Mouse (Mus musculus) adrenal gland, adult 2 months (tissue): ENCODE data around the gene Drosha. TPM values are rescaled to one million over a fixed set of nuclear protein-coding genes. Genes with fewer than 3 reads are reported as not detected.
"Not testable (repeated sequence)": the region's sequence is repeated elsewhere in the genome, so short reads cannot be mapped to it uniquely, and the experiment has no call there.

Experiments used
- DNase-seq: peaks from one replicate; pipeline ENCODE4 v3.0.0; 2021
- microRNA-seq, 2 experiments: library from miRNA; unstranded; fragments of <30 nt; microRNA quantifications; one replicate each; pipeline ENCODE4 v1.2.0; 2021
- polyA plus RNA-seq: library from polyadenylated mRNA; depleted of rRNA; stranded (reverse); fragments of >200 nt; gene quantifications from 2 replicates; pipeline ENCODE4 v1.2.3, GENCODE M21; 2012; rRNA removed
- total RNA-seq, 2 experiments: library from RNA; stranded (reverse); gene quantifications; 2 replicates each; pipeline ENCODE4 v1.2.3; 2021

Gene Drosha
- total and polyA plus RNA-seq, 3 experiments: 14.0 to 39.5 (median 34.3) TPM

DNA sequence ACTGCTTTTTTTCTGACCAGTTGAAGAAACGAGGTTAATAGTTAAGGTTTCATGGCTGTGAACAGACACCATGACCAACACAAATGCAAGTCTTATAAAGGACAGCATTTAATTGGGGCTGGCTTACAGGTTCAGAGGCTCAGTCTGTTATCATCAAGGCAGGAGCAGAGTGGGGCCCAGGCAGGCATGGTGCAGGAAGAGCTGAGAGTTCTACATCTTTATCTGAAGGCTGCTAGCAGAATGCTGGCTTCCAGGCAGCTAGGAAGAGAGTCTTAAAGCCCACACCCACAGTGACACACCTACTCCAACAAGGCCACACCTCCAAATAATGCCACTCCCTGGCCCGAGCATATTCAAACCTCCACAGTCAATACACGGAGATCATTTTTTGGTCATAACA lies 112.7 kb downstream of the Drosha start:
- not testable (repeated sequence) for DNase-seq

DNA sequence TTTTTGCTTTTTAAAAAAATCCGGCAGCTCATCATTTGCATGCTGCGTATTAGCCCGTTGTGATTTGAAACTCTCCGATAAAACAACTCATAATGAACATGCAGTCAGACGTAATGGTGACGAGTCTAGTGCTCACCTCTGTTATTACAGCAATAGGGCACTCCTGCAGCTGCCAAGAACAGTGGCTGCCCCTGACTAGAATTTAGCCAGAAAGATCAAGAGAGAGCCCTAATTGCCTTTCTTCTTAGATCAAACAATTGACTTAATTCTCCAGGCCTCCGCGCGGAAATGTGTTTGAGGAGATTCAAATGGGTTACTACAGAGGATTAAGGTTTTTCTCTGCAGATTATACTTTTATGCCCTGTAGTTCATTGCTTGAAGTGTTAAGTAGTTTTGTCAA lies 116.5 kb downstream of the Drosha start:
- DNase-seq: no peak

DNA sequence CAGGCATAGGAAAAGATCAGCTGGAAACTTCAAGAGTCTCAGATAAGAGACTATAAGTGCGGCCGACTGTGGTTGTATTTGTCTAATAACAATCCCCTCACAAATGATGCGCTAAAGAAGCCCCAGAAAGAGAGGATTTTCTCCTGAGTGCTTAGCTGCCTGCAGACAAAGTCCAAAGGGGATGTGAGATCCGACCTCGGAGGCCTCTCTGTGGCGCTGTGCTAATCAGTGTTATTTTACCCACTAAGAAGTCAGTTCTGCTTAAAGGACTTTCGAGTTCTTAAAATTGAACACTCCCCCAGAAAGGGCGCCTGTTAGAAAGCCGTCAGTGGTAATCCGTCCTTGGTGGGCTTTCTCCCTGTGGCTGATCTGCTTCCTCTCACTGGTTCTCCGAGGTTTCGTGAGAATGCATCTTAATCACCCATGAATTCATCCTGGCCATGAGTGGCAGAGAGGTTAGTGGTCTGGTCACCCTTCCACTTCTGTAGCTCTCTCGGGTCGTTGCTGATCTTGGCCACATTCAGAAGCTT lies 117.1 kb downstream of the Drosha start:
- no peak for DNase-seq

DNA sequence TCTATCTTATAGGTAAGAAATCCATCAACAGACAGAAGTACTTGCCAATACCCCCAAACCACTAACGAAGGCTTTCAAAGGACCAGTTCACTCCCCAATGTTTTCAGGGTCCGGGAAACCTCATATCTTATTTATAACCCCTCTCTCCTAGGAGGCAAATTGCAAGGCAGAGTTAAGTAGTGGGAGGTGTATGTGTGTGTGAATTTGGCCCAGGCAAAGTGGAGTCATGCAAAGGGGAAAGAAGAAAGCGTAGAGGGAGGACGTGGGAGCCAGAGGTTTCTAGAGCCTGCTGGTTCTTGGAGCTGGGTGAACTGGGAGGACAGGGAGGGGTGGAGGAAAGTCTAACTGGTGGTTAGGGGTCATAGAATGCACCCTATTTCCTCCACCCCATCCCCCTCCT lies 117.8 kb downstream of the Drosha start:
- DNase-seq: no peak

DNA sequence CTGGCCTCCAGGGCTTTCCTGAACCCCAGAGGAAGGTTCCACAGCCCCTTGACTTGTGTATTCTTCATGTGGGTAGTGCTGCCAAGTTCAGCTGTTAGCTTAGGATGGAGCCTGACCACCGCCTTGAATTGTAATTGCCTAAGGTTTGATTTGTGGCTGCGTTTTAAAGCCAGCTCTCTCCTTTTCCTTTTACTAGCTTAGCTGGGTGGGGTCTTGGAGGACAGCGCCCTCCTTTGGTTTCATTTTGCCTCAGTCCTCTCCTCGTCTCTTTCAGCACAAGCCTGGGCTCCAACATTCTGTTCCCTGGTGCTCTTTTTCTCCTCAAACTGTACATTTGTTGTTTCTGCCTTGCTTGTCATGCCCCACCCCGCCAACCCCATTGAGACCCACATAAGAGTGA lies 133.4 kb downstream of the Drosha start:
- no peak for DNase-seq

DNA sequence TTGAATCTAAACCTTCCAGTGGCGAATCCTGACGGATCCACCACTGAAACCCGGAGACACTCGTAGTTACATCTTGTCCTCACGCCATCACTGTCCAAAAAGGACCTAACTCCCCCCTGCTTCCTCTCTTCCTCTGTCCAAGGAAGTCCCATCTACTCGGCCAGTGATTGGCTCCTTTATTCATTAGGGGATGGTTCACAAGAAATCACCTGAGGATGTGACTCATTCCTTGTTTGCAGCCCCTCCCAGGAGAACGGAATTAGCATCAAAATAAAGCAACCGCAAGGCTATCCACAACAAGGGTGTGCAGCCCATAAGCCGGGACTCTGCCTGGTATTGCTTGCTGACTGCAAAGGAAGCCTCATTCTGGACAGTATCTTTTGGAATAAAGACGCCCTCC lies 137.6 kb downstream of the Drosha start:
- no peak for DNase-seq

DNA sequence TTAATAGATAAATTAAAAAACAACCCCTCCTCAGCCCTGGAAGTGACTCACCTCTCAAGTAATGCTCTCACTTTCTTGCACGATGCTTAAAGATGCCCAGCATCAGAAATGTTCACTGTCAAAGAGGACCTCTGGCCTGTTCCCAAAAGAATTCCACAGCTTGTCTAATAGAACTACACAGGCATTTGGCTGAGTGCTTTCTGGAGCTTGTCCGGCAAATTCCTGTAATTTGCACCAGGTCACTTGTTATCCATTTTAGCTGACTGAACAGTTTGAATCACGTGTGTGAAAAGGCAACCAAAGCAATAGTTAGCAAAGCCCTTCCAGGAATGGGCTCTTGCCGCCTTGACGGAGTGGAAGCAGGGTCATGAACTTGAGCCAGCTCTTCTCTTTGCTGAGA lies 140.6 kb downstream of the Drosha start:
- DNase-seq: no peak

DNA sequence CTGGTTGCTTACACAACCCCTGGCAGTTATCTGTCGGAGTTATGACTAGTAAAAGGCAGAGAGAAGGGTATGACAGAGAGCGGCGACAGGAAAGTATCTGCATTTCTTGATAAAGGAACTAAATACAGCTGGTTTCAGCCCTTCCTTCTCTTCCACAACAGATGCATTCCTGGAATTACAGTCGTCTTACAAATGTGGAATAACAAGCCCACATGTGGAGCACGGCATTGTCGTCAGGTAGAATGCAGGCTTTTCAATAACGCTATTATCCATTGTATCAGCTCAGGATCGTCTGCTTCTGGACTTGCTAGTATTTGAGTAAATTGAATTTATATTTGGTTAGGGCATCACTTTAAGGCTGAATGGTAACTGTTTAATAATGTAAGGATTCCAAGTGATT lies 144.2 kb downstream of the Drosha start:
- no peak for DNase-seq

DNA sequence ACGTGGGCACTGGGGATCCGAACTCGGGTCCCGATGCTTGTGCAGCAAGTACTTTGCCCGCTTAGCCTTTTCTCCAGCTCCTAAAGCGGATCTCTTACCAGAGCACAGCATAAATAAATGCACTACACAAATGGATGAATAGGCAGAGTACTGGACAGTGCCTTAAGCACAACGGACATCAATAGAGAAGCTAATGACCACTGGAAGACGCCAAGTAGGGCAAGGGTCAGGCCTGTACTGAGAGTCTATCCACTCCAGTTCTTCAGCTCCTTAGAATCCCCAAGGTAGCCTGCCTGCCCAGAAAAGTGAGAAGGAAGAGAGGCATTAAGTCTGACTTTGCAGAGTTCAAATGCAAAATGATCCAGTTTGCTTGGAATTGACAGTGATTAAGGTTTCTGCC lies 147.8 kb downstream of the Drosha start:
- no peak for DNase-seq

Small RNA genes within 50 kb of the gene (microRNA-seq; reads per million reads assigned to microRNA genes)
- 0 reads per million in 2 experiments for gene Gm47288

Other genes starting within 250 kb of the Drosha start
- gene Pdzd2, start 84.9 kb upstream of the Drosha start, total RNA-seq: 10 to 100 TPM; 13.3 to 21.4 TPM
- 7.0 TPM in 2 replicates for gene Pdzd2, start 84.9 kb upstream of the Drosha start, polyA plus RNA-seq
- gene 6030458C11Rik, start 166 bp upstream of the Drosha start, total RNA-seq: 10 to 100 TPM; 11.5 to 13.9 TPM
- gene 6030458C11Rik, start 166 bp upstream of the Drosha start, polyA plus RNA-seq: 8.8 and 10.8 TPM in 2 replicates